Mouse (Mus musculus): ENCODE data around the gene Kcnc4. TPM values are rescaled to one million over a fixed set of nuclear protein-coding genes. Genes with fewer than 3 reads are reported as not detected.

Gene Kcnc4
- polyA plus RNA-seq, 1 experiment from 2014 or later, result 0.71 TPM

DNA sequence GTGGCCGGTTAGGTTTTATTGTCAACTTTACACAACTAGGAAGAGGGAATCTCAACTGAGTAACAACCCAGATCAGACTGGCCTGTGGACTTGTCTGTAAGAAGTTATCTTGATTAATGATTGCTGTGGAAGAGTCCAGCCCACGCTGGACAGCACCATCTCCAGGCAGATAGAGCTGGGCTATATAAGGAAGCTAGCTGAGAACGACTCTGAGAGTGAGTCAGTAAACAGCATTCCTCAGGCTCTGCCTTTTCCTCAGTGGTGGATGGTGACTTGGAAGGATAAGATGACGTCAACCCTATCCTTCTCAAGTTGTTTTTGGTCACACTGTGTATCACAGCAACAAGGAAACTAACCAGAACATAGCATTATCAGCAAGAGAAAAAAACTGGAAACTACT is 29.3 kb upstream of the Kcnc4 start:
- Histone ChIP-seq H3K27me3 (no peaks in the 10 kb centered on the region), H3K9me3 (replicated peaks) (no peaks in the 10 kb centered on the region), H3K4me2 (replicated peaks) (no peak overlapping the region), H3K36me3 (no peaks in the 10 kb centered on the region), H3K27ac (no peak overlapping the region), H3K4me1 (peaks cover 7% of the 10 kb centered on the region; the same call in 1 of the 2 replicates), H3K4me3 (no peak overlapping the region), H3K9ac (no peak overlapping the region)
- no peak for ATAC-seq (ENCODE audit: low FRiP score)
- WGBS, result 65% methylated on average over 4 of the region's 4 CpGs

DNA sequence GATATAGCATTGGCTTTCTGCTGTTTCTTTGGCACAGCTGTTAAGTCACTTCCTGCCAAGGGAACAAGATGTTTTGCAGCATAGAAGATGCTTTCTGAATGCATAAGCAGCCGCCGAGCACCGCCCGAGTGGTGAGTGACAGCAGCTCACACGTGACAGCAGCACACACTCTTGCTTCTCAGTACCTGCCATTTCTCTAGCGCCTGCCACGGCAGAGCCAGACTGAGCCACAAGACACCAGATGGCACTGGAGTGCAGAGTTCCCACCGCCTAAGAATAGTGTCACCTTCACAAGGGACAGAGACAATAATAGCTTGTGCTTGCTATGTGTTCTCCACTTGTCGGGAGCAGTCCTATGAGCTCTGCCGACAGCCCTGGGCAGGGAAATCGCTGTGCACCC is 23.9 kb upstream of the Kcnc4 start:
- peak; percentile 95 for ATAC-seq (ENCODE audit: low FRiP score)
- Histone ChIP-seq H3K27me3 (no peaks in the 10 kb centered on the region), H3K27ac (no peak overlapping the region), H3K36me3 (no peaks in the 10 kb centered on the region), H3K9me3 (replicated peaks) (no peaks in the 10 kb centered on the region), H3K4me2 (replicated peaks) (no peak overlapping the region), H3K4me3 (no peak overlapping the region), H3K9ac (no peak overlapping the region), H3K4me1 (peaks cover 9% of the 10 kb centered on the region)
- WGBS, result 39% methylated on average over 11 of the region's 11 CpGs

DNA sequence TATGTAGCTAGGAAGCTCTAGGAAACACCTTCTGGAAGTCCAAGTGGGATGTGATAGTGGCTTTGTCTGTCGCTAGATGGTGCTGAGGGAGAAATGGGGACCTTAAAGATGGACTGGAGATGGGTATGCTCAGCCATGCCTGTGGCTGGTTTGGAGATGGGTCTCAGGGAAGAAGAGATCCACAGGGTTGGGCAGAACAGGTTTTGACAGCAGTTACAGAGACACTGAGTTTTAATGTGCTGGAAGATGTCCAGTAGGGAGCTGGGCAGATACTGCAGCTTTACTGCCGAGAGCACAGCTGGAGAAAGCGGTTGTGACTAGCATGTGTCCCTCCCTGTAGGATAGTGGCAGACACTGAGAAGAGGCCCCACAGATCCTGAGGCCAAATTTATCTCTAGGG is 21.3 kb upstream of the Kcnc4 start:
- Histone ChIP-seq H3K27ac (no peak overlapping the region), H3K4me2 (replicated peaks) (no peak overlapping the region), H3K27me3 (no peaks in the 10 kb centered on the region; the same call in 1 of the 2 replicates), H3K4me3 (no peak overlapping the region), H3K9ac (no peak overlapping the region), H3K9me3 (replicated peaks) (no peaks in the 10 kb centered on the region), H3K4me1 (peaks cover 9% of the 10 kb centered on the region), H3K36me3 (no peaks in the 10 kb centered on the region)
- no peak for ATAC-seq (ENCODE audit: low FRiP score)
- WGBS, result 60% methylated on average over 3 of the region's 3 CpGs

DNA sequence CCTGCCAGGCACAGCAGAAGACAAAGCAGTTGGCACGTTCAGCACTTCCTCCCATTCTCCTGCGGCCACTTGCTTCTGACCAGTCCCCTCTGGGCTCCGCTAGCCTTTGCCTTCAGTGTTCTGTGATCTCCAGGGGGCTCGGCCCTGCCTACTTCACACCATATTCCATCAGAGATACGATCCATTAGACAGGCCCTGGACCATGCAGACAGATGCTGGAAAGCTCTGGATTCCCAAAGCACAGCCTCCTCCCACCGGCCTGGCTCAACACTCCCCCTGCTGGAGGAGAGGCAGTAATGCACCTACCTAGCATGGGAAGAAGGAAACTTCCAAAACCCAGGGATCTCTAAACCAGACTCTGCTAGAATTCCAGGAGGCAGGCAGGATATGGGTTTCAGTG is 12.8 kb upstream of the Kcnc4 start:
- Histone ChIP-seq H3K9me3 (replicated peaks) (no peaks in the 10 kb centered on the region), H3K9ac (no peak overlapping the region), H3K27ac (no peak overlapping the region; the same call in 1 of the 2 replicates), H3K4me1 (peaks cover 2% of the 10 kb centered on the region; the same call in 1 of the 2 replicates), H3K4me2 (replicated peaks) (no peak overlapping the region), H3K27me3 (peaks cover 5% of the 10 kb centered on the region), H3K4me3 (no peak overlapping the region), H3K36me3 (no peaks in the 10 kb centered on the region)
- 42% methylated on average over 6 of the region's 6 CpGs for WGBS
- peak; percentile 66 for ATAC-seq (ENCODE audit: low FRiP score)

DNA sequence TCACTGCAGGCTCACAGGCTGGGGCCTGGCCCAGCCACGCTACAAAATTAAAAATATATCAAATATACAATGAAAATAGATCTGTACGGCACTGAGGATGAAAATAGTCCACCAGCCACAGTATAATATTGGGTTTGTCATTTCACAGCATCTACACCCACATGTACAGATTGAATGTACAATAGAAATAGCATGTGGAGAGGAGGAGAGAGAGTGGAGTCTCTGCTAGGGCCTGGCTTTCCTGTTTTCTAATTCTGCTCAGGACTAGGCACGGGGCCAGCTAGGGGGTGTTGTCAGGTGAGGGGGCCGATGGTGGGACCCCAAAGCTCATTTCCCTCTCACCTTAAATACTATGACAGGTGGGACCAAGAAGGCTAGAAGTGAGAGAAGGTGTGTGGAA is 9.7 kb upstream of the Kcnc4 start:
- ATAC-seq (ENCODE audit: low FRiP score), result no peak
- H3K4me3 ChIP-seq, result no peak overlapping the region
- no peak overlapping the region for H3K9ac ChIP-seq
- peaks cover 8% of the 10 kb centered on the region for H3K27me3 ChIP-seq
- no peaks in the 10 kb centered on the region for H3K36me3 ChIP-seq
- WGBS, result 72% methylated on average over 4 of the region's 4 CpGs
- no peak overlapping the region for H3K4me2 ChIP-seq (replicated peaks)
- H3K9me3 ChIP-seq (replicated peaks), result no peaks in the 10 kb centered on the region
- no peak overlapping the region for H3K27ac ChIP-seq
- peaks cover 2% of the 10 kb centered on the region; the same call in 1 of the 2 replicates for H3K4me1 ChIP-seq

DNA sequence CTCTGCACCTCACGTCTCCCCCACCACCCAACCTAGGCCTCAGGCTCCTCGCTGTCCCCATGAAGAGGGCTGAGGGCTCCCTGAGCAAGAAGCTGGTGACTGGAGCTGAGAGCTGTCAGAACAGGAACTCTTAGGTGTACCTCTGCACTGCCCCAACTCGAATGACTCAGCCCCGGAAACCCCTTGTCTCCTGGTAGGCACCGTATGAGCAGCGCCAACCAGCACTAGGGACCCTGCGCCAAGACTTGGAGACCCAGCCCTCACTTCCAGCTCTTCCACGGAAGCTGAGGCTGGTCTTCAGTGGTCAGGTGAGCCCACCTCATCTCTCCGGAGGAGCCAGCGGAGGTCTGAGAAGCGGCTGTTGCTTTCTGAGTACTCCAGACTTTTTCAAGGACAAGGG is 8.8 kb upstream of the Kcnc4 start:
- no peak overlapping the region for H3K4me2 ChIP-seq (replicated peaks)
- H3K4me3 ChIP-seq, result no peak overlapping the region
- no peaks in the 10 kb centered on the region for H3K9me3 ChIP-seq (replicated peaks)
- H3K4me1 ChIP-seq, result peaks cover 2% of the 10 kb centered on the region; the same call in 1 of the 2 replicates
- peaks cover 15% of the 10 kb centered on the region for H3K27me3 ChIP-seq
- no peak for ATAC-seq (ENCODE audit: low FRiP score)
- WGBS, result 86% methylated on average over 11 of the region's 11 CpGs
- H3K9ac ChIP-seq, result no peak overlapping the region
- H3K36me3 ChIP-seq, result no peaks in the 10 kb centered on the region
- no peak overlapping the region for H3K27ac ChIP-seq

GRCm38 (mm10) chr3:107466577-107466976 is 7.2 kb upstream of the Kcnc4 start:
- Histone ChIP-seq H3K4me2 (replicated peaks) (no peak overlapping the region), H3K9me3 (replicated peaks) (no peaks in the 10 kb centered on the region), H3K9ac (no peak overlapping the region), H3K4me3 (no peak overlapping the region), H3K36me3 (no peaks in the 10 kb centered on the region), H3K4me1 (no peaks in the 10 kb centered on the region), H3K27me3 (peaks cover 26% of the 10 kb centered on the region), H3K27ac (no peak overlapping the region)
- ATAC-seq (ENCODE audit: low FRiP score), result peak; percentile 26; the same call in 1 of the 2 replicates
- 6% methylated on average over 6 of the region's 6 CpGs for WGBS

DNA sequence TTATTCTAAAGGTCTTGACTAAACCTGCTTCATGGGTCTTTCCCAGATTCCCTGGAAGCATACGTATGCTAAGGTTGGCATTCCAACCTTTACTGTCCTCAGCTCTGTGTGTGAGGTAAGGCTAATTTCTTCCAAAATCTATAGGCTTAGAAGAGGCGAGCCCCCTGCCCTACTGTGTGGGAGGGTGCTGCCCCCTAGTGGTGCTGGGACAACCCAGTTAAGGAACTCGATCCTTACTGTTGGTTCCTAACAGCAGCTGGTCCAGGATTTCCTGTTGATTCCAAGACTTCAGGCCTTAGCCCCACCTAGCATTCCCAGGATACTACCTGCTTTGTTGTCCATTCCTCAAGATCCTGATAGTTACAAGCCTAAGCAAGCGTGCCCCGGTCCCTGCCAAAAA is 2.8 kb upstream of the Kcnc4 start:
- H3K27ac ChIP-seq, result no peak overlapping the region
- WGBS, result 16% methylated on average over 5 of the region's 5 CpGs
- H3K4me3 ChIP-seq, result no peak overlapping the region
- H3K4me2 ChIP-seq (replicated peaks), result no peak overlapping the region
- peaks cover 25% of the 10 kb centered on the region for H3K4me1 ChIP-seq
- no peaks in the 10 kb centered on the region for H3K36me3 ChIP-seq
- no peaks in the 10 kb centered on the region for H3K9me3 ChIP-seq (replicated peaks)
- 0 out of 2 replicates have a peak, but pooled peaks have one; percentile 16 for ATAC-seq (ENCODE audit: low FRiP score)
- H3K27me3 ChIP-seq, result peaks cover 66% of the 10 kb centered on the region
- no peak overlapping the region for H3K9ac ChIP-seq

GRCm38 (mm10) chr3:107459773-107460431 is 550 bp upstream of the Kcnc4 start:
- WGBS, result 0% methylated on average over 46 of the region's 69 CpGs
- peak; percentile 59 for ATAC-seq (ENCODE audit: low FRiP score)

DNA sequence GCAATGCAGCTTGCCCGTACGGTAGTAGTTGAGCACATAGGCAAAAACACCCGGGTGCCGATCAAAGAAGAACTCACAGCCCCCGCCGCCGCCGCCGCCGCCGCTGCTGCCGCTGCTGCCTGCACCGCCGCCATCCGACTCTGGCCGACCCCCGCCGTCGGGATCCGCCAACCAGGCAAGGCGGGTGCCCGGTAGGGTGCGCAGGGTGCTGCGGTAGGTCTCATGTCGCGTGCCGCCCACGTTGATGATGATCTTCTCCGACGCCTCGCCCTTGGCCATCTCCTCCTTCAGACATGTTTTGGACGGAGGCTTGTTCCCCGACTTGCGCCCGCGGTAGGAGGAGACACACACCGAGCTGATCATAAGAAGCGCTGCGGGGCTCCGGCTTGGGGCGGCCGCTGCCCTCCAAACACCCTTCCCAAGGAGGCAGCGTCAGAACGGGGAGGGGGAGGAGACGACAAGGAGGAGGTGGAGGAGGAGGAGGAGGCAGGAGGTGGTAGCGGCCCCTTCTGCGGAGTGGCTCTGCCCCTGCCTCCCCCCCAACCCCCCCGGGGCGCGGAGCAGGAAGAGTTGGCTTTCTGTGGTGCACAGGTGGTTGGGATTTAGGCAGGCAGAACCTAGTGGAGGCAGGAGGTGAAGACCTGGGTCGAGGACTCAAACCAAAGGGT is 690 bp downstream of the Kcnc4 start:
- Histone ChIP-seq H3K27ac (no peak overlapping the region), H3K9me3 (replicated peaks) (no peaks in the 10 kb centered on the region), H3K4me3 (peak overlapping the region; percentile 57), H3K36me3 (no peaks in the 10 kb centered on the region), H3K27me3 (peaks cover 91% of the 10 kb centered on the region), H3K9ac (peak overlapping the region; percentile 58), H3K4me1 (peaks cover 27% of the 10 kb centered on the region), H3K4me2 (replicated peaks) (peak overlapping the region; percentile 98)
- WGBS, result under 1% methylated on average over 49 of the region's 51 CpGs
- no peak for ATAC-seq (ENCODE audit: low FRiP score)

More at GRCm38 (mm10) chr3:107459773-107460431, 550 bp upstream of the Kcnc4 start:
- H3K4me2 ChIP-seq (replicated peaks), result peak overlapping the region; percentile 98
- H3K4me3 ChIP-seq, result peak overlapping the region; percentile 57
- H3K27ac ChIP-seq, result no peak overlapping the region
- H3K9ac ChIP-seq, result peak overlapping the region; percentile 58
- peaks cover 27% of the 10 kb centered on the region for H3K4me1 ChIP-seq
- H3K27me3 ChIP-seq, result peaks cover 85% of the 10 kb centered on the region
- no peaks in the 10 kb centered on the region for H3K9me3 ChIP-seq (replicated peaks)
- no peaks in the 10 kb centered on the region for H3K36me3 ChIP-seq

DNA sequence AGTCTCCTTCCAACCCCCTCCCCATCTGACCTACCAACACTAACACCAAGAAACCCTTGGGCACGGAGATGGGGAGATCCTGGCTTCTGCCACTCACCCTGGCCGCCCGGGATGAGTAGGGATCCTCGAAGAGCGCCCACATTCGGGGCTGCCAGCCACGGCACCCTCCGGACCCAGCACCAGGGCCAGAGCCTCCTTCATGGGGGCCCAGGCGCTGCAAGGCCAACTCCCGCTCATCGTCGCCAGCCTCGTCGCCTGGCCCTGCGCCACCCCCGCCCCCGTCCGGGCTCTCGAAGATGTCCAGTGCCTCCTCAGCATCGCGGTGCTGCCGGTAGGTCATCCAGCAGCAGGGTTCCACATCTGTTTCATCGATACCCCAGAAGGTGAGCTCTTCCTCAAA is 1.2 kb downstream of the Kcnc4 start:
- Histone ChIP-seq H3K4me3 (peak overlapping the region; percentile 57), H3K27ac (no peak overlapping the region), H3K9ac (peak overlapping the region; percentile 27; the same call in 1 of the 2 replicates), H3K4me2 (replicated peaks) (peak overlapping the region; percentile 98), H3K9me3 (replicated peaks) (no peaks in the 10 kb centered on the region), H3K36me3 (no peaks in the 10 kb centered on the region), H3K4me1 (peaks cover 27% of the 10 kb centered on the region), H3K27me3 (peaks cover 86% of the 10 kb centered on the region)
- no peak for ATAC-seq (ENCODE audit: low FRiP score)
- WGBS, result 2% methylated on average over 23 of the region's 23 CpGs

DNA sequence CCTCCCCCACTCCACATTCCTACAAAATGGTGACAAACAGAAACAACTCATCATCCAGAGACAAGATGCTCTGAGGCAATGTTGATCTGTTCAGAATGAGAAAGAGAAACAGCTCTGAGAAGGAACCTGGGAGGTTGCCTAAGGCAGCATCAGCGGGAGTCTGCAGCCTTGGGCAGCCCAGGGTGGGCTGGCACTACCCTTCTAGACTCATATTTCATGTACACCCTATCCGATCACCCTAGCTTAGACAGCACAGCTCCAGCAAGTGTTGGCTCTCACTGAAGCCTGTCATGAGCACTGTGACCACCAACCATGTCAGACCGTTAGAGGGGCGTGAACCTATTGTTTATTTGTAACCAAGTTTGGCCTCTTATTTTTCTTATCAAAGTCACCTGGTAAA is 5.1 kb downstream of the Kcnc4 start:
- Histone ChIP-seq H3K27me3 (peaks cover 58% of the 10 kb centered on the region), H3K36me3 (no peaks in the 10 kb centered on the region), H3K4me1 (peaks cover 16% of the 10 kb centered on the region), H3K4me3 (no peak overlapping the region), H3K4me2 (replicated peaks) (no peak overlapping the region), H3K9ac (no peak overlapping the region), H3K27ac (no peak overlapping the region), H3K9me3 (replicated peaks) (no peaks in the 10 kb centered on the region)
- 85% methylated on average over 4 of the region's 4 CpGs for WGBS
- ATAC-seq (ENCODE audit: low FRiP score), result no peak

All from hindbrain, embryonic 12.5 days (tissue).